Mouse (Mus musculus) thymus, postnatal 10 days (tissue): Measurements from ENCODE around the gene Dus2.
A peak's percentile ranks its signal among the peaks of the same experiment; 100 is the strongest.

Source experiments
- DNase-seq, 2 experiments: peaks; one replicate each; pipeline ENCODE4 v3.0.0; 2021; ENCODE audit warnings: low spot score in 2 of 2

Dus2 gene

DNA sequence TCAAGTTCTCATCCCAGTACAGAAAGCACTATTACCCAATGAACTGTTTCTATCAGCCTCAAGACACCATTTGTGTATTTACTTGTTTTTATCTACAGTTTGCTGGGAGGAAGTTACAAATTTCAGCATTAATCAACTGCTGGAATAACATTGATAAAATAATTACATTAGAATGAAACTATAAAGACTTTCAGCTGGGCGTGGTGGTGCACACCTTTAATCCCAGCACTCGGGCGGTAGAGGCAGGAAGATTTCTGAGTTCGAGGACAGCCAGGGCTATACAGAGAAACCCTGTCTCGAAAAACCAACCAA lies 84.7 kb downstream of the Dus2 start:
- DNase-seq, result no peak

DNA sequence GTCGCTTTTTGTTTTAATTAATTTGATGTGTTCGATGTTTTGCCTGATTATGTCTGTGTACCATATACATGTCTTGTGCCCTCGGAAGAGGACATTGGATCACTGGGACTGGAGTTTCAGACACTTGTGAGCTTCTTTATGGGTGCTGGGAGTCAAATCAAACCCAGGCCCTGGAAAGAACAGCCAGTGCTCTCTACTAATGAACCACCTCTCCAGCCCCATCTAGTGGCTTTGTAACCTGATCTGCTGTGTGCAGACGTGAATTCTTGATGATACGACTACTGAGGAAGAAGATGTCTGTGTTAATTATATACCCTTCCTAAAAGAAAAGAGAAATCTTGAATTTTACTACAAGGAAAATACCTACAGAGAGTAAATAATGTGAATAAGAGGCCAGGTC lies 85.5 kb downstream of the Dus2 start:
- DNase-seq, result peak in 1 of 2 experiments; percentile 57

DNA sequence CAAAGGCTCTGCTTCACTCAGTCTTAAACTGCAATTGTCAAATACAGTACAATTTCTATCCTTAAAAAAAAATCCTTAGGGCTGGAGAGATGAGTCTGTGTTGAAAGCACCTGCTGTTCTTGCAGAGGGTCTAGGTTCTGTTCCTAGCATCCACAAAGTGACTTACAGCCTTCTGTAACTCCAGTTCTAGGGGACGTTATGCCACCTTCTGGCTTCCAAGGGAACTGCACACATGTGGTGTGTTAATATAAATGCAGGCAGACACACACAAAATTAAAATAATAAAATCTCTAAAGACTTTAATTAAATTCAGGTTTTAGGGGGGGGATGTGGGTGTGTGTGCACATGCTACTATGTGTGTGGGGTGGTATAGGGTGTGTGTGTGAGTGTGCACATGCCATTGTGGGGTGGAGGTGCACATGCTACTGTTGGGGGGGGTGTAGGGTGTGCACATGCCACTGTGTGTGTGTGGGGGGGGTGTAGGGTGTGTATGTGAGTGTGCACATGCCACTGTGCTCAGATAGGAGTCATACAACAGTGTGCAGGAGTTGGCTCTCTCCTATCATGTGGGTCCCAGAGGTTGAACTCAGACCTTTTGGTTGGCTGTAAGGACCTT lies 86.4 kb downstream of the Dus2 start:
- no peak for DNase-seq

DNA sequence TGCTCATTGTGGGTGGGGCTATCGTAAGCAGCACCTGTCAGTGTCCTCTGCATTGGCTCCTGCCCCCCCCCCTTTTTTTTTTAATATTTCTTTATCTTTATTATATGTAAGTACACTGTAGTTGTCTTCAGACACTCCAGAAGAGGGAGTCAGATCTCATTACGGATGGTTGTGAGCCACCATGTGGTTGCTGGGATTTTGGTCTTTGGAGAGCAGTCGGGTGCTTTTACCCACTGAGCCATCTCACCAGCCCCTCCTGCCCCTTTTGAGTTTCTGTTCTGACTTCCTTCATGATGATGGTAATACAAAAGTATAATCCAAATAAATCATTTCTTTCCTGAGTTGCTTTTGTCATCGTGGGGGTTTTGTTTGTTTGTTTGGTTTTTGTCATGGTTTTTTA lies 111.2 kb downstream of the Dus2 start:
- no peak for DNase-seq
